Mouse (Mus musculus) kidney, postnatal 0 days (tissue): ENCODE measurements around the gene Clmp. TPM values are rescaled to one million over a fixed set of nuclear protein-coding genes. Genes with fewer than 3 reads are reported as not detected.

Source experiments
- ATAC-seq: fragments of 200-750 bp; cut with Nextera tagmentation; replicated peaks from 2 replicates; pipeline ENCODE4 v1.8.0; 2017; ENCODE audit warnings: low read depth, moderate number of reproducible peaks, moderate TSS enrichment, moderate library complexity; ENCODE audit not compliant: low FRiP score
- DNase-seq: peaks from one replicate; pipeline ENCODE4 v3.0.0-alpha.2; 2016; ENCODE audit warnings: low spot score
- H3K27ac ChIP-seq: fragments of 300-500 bp; sonication (generic); 2 replicates; pipeline ENCODE4 v1.5.1; 2014; ENCODE audit warnings: mild to moderate bottlenecking
- H3K27me3 ChIP-seq: fragments of 300-500 bp; sonication (generic); 2 replicates; pipeline ENCODE4 v1.6.1; 2014; ENCODE audit warnings: low read length, mixed read lengths; ENCODE audit not compliant: insufficient read depth
- H3K36me3 ChIP-seq: fragments of 300-500 bp; sonication (generic); 2 replicates; pipeline ENCODE4 v1.6.1; 2014; ENCODE audit warnings: low read length, mixed read lengths; ENCODE audit not compliant: insufficient read depth
- H3K4me1 ChIP-seq: fragments of 300-500 bp; sonication (generic); replicated peaks from 2 replicates; pipeline ENCODE4 v1.6.1; 2014; ENCODE audit warnings: antibody characterized with exemption, low read length, mixed read lengths; ENCODE audit not compliant: insufficient read depth
- H3K4me2 ChIP-seq: fragments of 300-500 bp; sonication (generic); 2 replicates; pipeline ENCODE4 v1.6.1; 2014; ENCODE audit warnings: mild to moderate bottlenecking, low read length, moderate library complexity, mixed read lengths
- H3K4me3 ChIP-seq: fragments of 300-500 bp; sonication (generic); replicated peaks from 2 replicates; pipeline ENCODE4 v1.5.1; 2014; ENCODE audit warnings: low read depth, low read length
- H3K9ac ChIP-seq: fragments of 300-500 bp; sonication (generic); 2 replicates; pipeline ENCODE4 v1.6.1; 2014; ENCODE audit warnings: low read depth, low read length
- H3K9me3 ChIP-seq: fragments of 300-500 bp; sonication (generic); replicated peaks from 2 replicates; pipeline ENCODE4 v1.6.1; 2016; ENCODE audit warnings: low read length, inconsistent platforms, mixed read lengths
- CTCF ChIP-seq: IDR thresholded peaks from 2 replicates; pipeline ENCODE4 v1.5.1; 2016; ENCODE audit warnings: antibody characterized with exemption, low read depth, mild to moderate bottlenecking, moderate library complexity
- WGBS: fragments of 180-500 bp; shearing (Covaris S2); extraction: QIAGEN DNeasy Blood & Tissue Kit; methylation state at CpG from one replicate; pipeline ENCODE4 v1.1.7; 2014; 5-methylcytosine and 5-hydroxymethylcytosine counted together
- polyA plus RNA-seq: library from polyadenylated mRNA; unstranded; fragments of >200 nt; fragmentation: Nextera tagmentation; extraction: Ambion mirVana; gene quantifications from 2 replicates; pipeline ENCODE4 v1.2.1, GENCODE M21; 2015

Clmp gene
- polyA plus RNA-seq, 1 experiment from 2014 or later: 23.6 TPM

DNA sequence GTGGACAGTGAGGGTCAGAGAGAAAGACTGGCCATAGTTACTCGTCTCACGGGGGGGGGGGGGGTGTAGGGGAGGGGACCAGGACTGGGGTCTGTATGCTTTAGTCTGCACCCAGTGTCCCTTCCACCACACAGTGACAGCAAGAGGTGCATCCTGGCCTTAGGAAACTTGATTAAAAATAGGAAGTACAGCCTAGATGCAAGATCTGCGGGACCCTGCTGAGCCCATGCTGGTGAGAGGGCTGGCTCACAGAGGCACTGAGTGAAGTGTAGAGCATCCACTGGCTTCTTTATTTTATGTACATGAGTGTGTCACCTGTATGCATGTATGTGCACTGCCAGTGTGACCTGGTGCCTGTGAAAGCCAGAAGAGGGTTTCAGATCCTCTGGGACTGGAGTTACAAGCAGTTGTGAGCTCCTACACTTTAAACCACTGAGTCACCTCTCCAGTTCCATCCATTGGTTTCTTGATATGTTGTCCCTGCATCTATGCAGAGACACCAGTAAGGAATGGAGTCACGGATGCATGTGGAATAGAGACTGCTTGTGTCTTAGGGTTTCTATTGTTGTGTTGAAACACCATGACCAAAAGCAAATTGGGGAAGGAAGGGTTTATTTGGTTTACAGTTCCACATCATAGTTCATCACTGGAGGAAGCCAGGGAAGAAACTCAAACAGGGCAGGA, 41.5 kb downstream of the Clmp start:
- Histone ChIP-seq H3K27ac (no peak overlapping the region), H3K4me1 (peaks cover 16% of the 10 kb centered on the region; the same call in 1 of the 2 replicates), H3K9me3 (no peaks in the 10 kb centered on the region), H3K4me3 (no peak overlapping the region), H3K36me3 (no peaks in the 10 kb centered on the region), H3K27me3 (no peaks in the 10 kb centered on the region), H3K9ac (no peak overlapping the region), H3K4me2 (no peak overlapping the region)
- no peak for DNase-seq
- ATAC-seq: no peak
- no peak for TF ChIP-seq CTCF
- WGBS: 83% methylated on average over 4 of the region's 4 CpGs

DNA sequence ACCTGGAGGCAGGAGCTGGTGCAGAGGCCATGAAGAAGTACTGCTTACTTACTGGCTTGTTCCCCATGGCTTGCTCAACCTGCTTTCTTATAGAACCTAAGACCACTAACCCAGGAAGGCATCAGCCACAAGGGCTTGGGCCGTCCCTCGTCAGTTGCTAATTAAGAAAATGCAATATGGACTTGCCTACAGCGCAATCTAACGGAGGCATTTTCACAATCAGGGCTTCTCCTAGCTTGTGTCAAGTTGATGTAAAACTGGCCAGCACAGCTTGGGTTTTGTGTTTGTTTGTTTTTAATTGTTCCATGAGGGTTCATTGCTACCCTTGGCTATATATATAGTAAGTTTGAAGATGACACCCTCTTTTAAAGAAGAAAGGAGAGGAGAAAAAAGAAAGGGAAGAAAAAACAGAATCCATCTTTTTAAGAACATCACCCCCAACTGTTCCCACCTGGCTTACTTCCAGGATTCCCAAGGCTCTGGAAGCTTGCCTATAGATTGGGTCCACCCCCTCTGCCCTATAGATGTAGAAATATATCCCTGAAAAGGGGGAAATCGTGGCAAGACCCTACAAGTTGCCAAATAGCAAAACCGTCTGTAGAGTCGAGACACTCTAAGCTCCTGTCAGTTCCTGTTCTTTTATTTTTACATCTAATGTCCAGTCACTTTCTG, 42.2 kb downstream of the Clmp start:
- DNase-seq: no peak
- Histone ChIP-seq H3K36me3 (no peaks in the 10 kb centered on the region), H3K9ac (no peak overlapping the region), H3K4me2 (no peak overlapping the region), H3K27me3 (no peaks in the 10 kb centered on the region), H3K4me3 (no peak overlapping the region), H3K27ac (no peak overlapping the region), H3K4me1 (peaks cover 15% of the 10 kb centered on the region; the same call in 1 of the 2 replicates), H3K9me3 (no peaks in the 10 kb centered on the region)
- no peak for ATAC-seq
- 73% methylated on average over 7 of the region's 7 CpGs for WGBS
- TF ChIP-seq CTCF: no peak

DNA sequence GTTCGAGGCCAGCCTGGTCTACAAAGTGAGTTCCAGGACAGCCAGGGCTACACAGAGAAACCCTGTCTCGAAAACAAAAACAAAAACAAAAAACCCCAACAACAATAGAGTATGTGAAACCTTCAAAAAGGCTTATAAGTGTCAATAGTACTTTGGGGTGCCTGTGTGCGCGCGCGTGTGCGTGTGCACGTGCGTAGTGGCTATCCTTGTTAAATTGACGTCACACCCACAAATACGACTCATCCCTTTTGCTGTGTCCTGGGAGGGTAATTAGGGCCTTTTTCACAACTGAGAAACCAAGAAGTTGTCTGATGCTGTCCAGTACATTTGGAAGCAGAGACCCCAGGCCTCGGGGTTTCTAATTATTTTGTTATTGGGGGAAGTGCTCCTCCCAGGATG, 44.5 kb downstream of the Clmp start:
- DNase-seq: no peak
- no peaks in the 10 kb centered on the region for H3K27me3 ChIP-seq
- ATAC-seq: no peak
- H3K4me1 ChIP-seq: 0 out of 2 replicates have a peak, but pooled peaks cover 4% of the 10 kb centered on the region
- no peaks in the 10 kb centered on the region for H3K36me3 ChIP-seq
- peak overlapping the region; percentile 62 for H3K27ac ChIP-seq
- TF ChIP-seq CTCF: no peak
- peak overlapping the region; percentile 29 for H3K4me3 ChIP-seq
- H3K9ac ChIP-seq: 0 out of 2 replicates have a peak overlapping the region, but pooled peaks have one; percentile 23
- WGBS: 48% methylated on average over 12 of the region's 12 CpGs
- H3K4me2 ChIP-seq: peak overlapping the region; percentile 62
- H3K9me3 ChIP-seq: no peaks in the 10 kb centered on the region

DNA sequence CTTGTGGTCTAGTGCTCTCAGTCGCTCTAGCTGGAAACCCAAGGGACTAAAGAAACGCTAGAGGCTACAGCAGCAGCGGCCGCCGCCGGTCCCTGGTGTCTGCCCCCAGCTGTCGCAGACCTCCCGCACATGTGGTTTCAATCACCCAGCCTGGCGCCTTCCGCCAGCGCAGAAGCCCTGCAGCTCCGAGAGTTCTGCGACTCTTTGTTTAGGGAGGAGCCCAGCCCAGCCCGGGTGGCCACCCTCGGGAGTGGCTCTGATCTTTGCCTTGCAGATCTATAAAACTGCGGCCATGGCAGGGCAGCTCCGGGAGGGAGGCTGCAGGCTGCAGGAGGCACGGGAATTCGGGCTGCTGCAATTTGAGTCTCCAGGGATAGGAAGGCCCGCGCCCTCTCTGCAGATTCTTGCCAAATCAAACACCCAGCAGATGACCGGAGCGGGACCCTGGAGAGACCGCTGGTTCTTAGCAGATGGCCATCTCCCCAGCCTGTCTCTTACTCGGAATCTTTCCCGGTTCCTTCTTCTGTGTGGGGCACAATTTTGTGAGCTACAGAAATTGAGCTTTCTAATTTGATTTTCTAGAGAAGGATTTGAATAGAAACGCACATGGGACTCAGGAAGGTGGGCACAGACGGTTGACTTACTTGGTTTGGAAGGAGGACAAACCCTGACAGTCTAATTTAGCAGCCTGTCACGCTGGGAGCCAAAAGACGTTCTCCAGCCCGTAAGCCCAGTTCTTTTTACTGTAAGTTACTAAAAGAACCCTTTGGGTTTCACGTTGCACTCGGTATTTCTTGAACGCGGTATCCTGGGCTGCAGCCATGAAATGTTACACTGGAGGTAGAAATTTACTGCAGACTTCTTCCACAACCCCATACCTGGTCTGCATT, 45.2 kb downstream of the Clmp start:
- H3K4me2 ChIP-seq: peak overlapping the region; percentile 62
- 0 out of 2 replicates have a peak, but pooled peaks cover 4% of the 10 kb centered on the region for H3K4me1 ChIP-seq
- ATAC-seq (peak; percentile 91), DNase-seq (peak; percentile 93)
- peak overlapping the region; percentile 31 for H3K9ac ChIP-seq
- peak overlapping the region; percentile 29 for H3K4me3 ChIP-seq
- no peaks in the 10 kb centered on the region for H3K36me3 ChIP-seq
- H3K9me3 ChIP-seq: no peaks in the 10 kb centered on the region
- TF ChIP-seq CTCF: no peak
- no peaks in the 10 kb centered on the region for H3K27me3 ChIP-seq
- peak overlapping the region; percentile 62 for H3K27ac ChIP-seq
- WGBS: under 1% methylated on average over 35 of the region's 35 CpGs

DNA sequence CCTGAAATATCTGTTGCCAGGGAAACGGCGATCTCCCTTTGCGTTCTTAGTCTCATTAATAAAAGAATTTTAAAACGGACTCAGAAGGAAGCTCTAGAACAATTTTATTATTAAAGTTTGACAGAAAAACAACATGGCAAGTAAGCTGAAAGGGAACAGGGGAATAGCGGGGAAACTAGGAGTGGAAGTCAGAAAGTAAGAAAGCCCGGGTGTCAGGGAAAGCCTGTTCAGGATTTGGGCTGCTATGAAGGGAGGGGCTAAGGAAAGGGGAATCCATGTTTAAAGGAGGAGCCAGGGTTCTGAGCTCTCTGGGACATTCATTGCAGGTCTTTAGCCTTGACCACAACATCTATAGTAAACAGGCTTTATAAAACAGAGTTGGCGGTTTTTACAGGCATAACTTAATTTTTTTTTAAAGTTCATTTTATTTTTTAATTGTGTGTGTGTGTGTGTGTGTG, 45.9 kb downstream of the Clmp start:
- DNase-seq (peak; percentile 76), ATAC-seq (0 out of 2 replicates have a peak, but pooled peaks have one; percentile 50)
- Histone ChIP-seq H3K4me3 (peak overlapping the region; percentile 29), H3K36me3 (no peaks in the 10 kb centered on the region), H3K9me3 (no peaks in the 10 kb centered on the region), H3K9ac (peak overlapping the region; percentile 31; the same call in 1 of the 2 replicates), H3K4me2 (peak overlapping the region; percentile 62), H3K27ac (peak overlapping the region; percentile 62), H3K27me3 (no peaks in the 10 kb centered on the region), H3K4me1 (0 out of 2 replicates have a peak, but pooled peaks cover 4% of the 10 kb centered on the region)
- TF ChIP-seq CTCF: no peak
- WGBS: 11% methylated on average over 7 of the region's 7 CpGs

DNA sequence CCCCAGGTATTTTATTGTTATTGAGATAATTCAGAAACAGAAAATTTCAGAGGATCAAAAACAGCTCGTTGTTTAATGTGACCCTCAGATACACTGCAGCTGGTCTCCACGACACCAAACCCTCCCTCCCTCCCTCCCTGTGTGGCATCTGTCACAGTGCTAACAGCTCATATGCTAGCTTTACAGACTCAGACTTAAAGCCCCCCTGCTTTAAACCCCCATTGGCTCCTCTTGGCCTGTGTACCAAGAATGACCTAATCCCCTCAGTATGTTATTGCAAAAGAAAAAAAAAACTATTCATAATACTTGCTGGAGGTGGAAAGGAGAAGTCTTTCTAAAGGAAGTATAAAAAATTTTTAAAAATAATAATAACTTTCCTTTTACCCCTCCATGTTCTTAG, 46.5 kb downstream of the Clmp start:
- WGBS: 24% methylated on average over 2 of the region's 2 CpGs
- no peak for ATAC-seq
- H3K27ac ChIP-seq: no peak overlapping the region

More for the DNA sequence above, 46.5 kb downstream of the Clmp start:
- TF ChIP-seq CTCF: no peak
- no peaks in the 10 kb centered on the region for H3K36me3 ChIP-seq
- H3K9me3 ChIP-seq: no peaks in the 10 kb centered on the region
- H3K27me3 ChIP-seq: no peaks in the 10 kb centered on the region
- 0 out of 2 replicates have a peak, but pooled peaks cover 4% of the 10 kb centered on the region for H3K4me1 ChIP-seq
- H3K9ac ChIP-seq: no peak overlapping the region
- DNase-seq: no peak
- H3K4me2 ChIP-seq: no peak overlapping the region
- no peak overlapping the region for H3K4me3 ChIP-seq
